Mouse (Mus musculus) liver, postnatal 0 days (tissue): ENCODE data around the gene Eif2s2. TPM values are rescaled to one million over a fixed set of nuclear protein-coding genes. Genes with fewer than 3 reads are reported as not detected.

Source experiments
- ATAC-seq: fragments of 200-750 bp; cut with Nextera tagmentation; 2 replicates; pipeline ENCODE4 v1.8.0; 2017; ENCODE audit warnings: mild to moderate bottlenecking, moderate library complexity
- DNase-seq: peaks from one replicate; pipeline ENCODE4 v3.0.0-alpha.2; 2016
- H3K27ac ChIP-seq: fragments of 300-500 bp; sonication (generic); 2 replicates; pipeline ENCODE4 v1.5.1; 2014; ENCODE audit warnings: antibody characterized with exemption, moderate library complexity, mild to moderate bottlenecking, low read depth
- H3K27me3 ChIP-seq: fragments of 300-500 bp; sonication (generic); 2 replicates; pipeline ENCODE4 v1.6.1; 2014; ENCODE audit warnings: low read length, control low read depth, mixed read lengths; ENCODE audit not compliant: insufficient read depth
- H3K36me3 ChIP-seq: fragments of 300-500 bp; sonication (generic); replicated peaks from 2 replicates; pipeline ENCODE4 v1.6.1; 2014; ENCODE audit warnings: mild to moderate bottlenecking, control low read depth, low read length, moderate library complexity, mixed read lengths; ENCODE audit not compliant: insufficient read depth
- H3K4me1 ChIP-seq: fragments of 300-500 bp; sonication (generic); 2 replicates; pipeline ENCODE4 v1.6.1; 2014; ENCODE audit warnings: antibody characterized with exemption, mild to moderate bottlenecking, control low read depth; ENCODE audit not compliant: insufficient read depth
- H3K4me2 ChIP-seq: fragments of 300-500 bp; sonication (generic); 2 replicates; pipeline ENCODE4 v1.6.1; 2014; ENCODE audit warnings: low read depth, mild to moderate bottlenecking, low read length, moderate library complexity, mixed read lengths
- H3K4me3 ChIP-seq: fragments of 300-500 bp; sonication (generic); 2 replicates; pipeline ENCODE4 v1.5.1; 2014; ENCODE audit warnings: low read depth, low read length
- H3K9ac ChIP-seq: fragments of 300-500 bp; sonication (generic); replicated peaks from 2 replicates; pipeline ENCODE4 v1.6.1; 2014; ENCODE audit warnings: mild to moderate bottlenecking, moderate library complexity
- H3K9me3 ChIP-seq: fragments of 300-500 bp; sonication (generic); 2 replicates; pipeline ENCODE4 v1.6.1; 2016; ENCODE audit warnings: mild to moderate bottlenecking, control low read depth, low read length, mixed read lengths
- CTCF ChIP-seq: sonication (generic); IDR thresholded peaks from 2 replicates; pipeline ENCODE4 v1.5.1; 2016; ENCODE audit warnings: antibody characterized with exemption, low read depth
- EP300 ChIP-seq: IDR thresholded peaks from 2 replicates; pipeline ENCODE4 v1.6.1; 2016; ENCODE audit warnings: antibody characterized with exemption, low read depth, mild to moderate bottlenecking
- WGBS: fragments of 180-500 bp; shearing (Covaris S2); extraction: QIAGEN DNeasy Blood & Tissue Kit; methylation state at CpG from one replicate; pipeline ENCODE4 v1.1.7; 2014; ENCODE audit not compliant: insufficient replicate concordance; 5-methylcytosine and 5-hydroxymethylcytosine counted together
- polyA plus RNA-seq: library from polyadenylated mRNA; unstranded; fragments of >200 nt; fragmentation: Nextera tagmentation; extraction: Ambion mirVana; gene quantifications from 2 replicates; pipeline ENCODE4 v1.2.1, GENCODE M21; 2015

The Eif2s2 gene
- polyA plus RNA-seq = 57.9 and 60.8 TPM in 2 replicates

GRCm38 (mm10) chr2:154892201-154893044, at the start of gene Eif2s2:
TSS of gene Eif2s2 (minus strand) at chr2:154892935.
- WGBS = under 1% methylated on average over 75 of the region's 75 CpGs
- TF ChIP-seq CTCF (0 out of 2 replicates have a peak, but pooled peaks have one; percentile 1), EP300 (no peak)
- H3K36me3 ChIP-seq = peaks cover 7% of the 10 kb centered on the region; the same call in 1 of the 2 replicates
- peak within 1 kb of the TSS; percentile 96 for H3K9ac ChIP-seq
- no peaks in the 10 kb centered on the region for H3K27me3 ChIP-seq
- DNase-seq (peak; percentile 96), ATAC-seq (peak; percentile 99)
- H3K27ac ChIP-seq = peak within 1 kb of the TSS; percentile 95
- H3K4me2 ChIP-seq = peak within 1 kb of the TSS; percentile 86
- H3K4me1 ChIP-seq = peaks cover 15% of the 10 kb centered on the region
- H3K4me3 ChIP-seq = peak within 1 kb of the TSS; percentile 84
- no peaks in the 10 kb centered on the region for H3K9me3 ChIP-seq

- DNase-seq = no peak
- Histone ChIP-seq H3K27ac (no peak overlapping the region), H3K4me1 (no peaks in the 10 kb centered on the region; the same call in 1 of the 2 replicates), H3K4me2 (0 out of 2 replicates have a peak overlapping the region, but pooled peaks have one; percentile 18), H3K4me3 (no peak overlapping the region), H3K9me3 (no peaks in the 10 kb centered on the region), H3K27me3 (no peaks in the 10 kb centered on the region), H3K36me3 (no peaks in the 10 kb centered on the region), H3K9ac (no peak overlapping the region)
- no peak for TF ChIP-seq EP300
- no peak for TF ChIP-seq CTCF
- no peak for ATAC-seq
- WGBS = 35% methylated on average over 10 of the region's 10 CpGs
These were observed 49.2 kb upstream of the Eif2s2 start for GRCm38 (mm10) chr2:154941952-154942351.

GRCm38 (mm10) chr2:154937547-154938390, 45.0 kb upstream of the Eif2s2 start:
- H3K4me1 ChIP-seq = no peaks in the 10 kb centered on the region; the same call in 1 of the 2 replicates
- no peak overlapping the region for H3K4me2 ChIP-seq
- ATAC-seq = no peak
- TF ChIP-seq CTCF (no peak), EP300 (no peak)
- DNase-seq = no peak
- WGBS = 65% methylated on average over 8 of the region's 8 CpGs
- H3K4me3 ChIP-seq = no peak overlapping the region
- H3K27me3 ChIP-seq = no peaks in the 10 kb centered on the region
- no peaks in the 10 kb centered on the region for H3K36me3 ChIP-seq
- no peak overlapping the region for H3K9ac ChIP-seq
- no peaks in the 10 kb centered on the region for H3K9me3 ChIP-seq
- no peak overlapping the region for H3K27ac ChIP-seq

GRCm38 (mm10) chr2:154936536-154937155, 43.9 kb upstream of the Eif2s2 start:
- Histone ChIP-seq H3K4me3 (no peak overlapping the region), H3K9ac (no peak overlapping the region), H3K36me3 (no peaks in the 10 kb centered on the region), H3K9me3 (no peaks in the 10 kb centered on the region), H3K27ac (no peak overlapping the region), H3K4me2 (no peak overlapping the region), H3K27me3 (no peaks in the 10 kb centered on the region), H3K4me1 (no peaks in the 10 kb centered on the region)
- WGBS = 70% methylated on average over 11 of the region's 11 CpGs
- no peak for DNase-seq
- TF ChIP-seq EP300 = no peak
- TF ChIP-seq CTCF = no peak
- ATAC-seq = no peak

- H3K27ac ChIP-seq = no peak overlapping the region
- no peaks in the 10 kb centered on the region for H3K27me3 ChIP-seq
- no peak for ATAC-seq
- no peak overlapping the region for H3K9ac ChIP-seq
- no peak overlapping the region for H3K4me2 ChIP-seq
- 67% methylated on average over 6 of the region's 6 CpGs for WGBS
- no peaks in the 10 kb centered on the region for H3K9me3 ChIP-seq
- no peaks in the 10 kb centered on the region for H3K4me1 ChIP-seq
- H3K36me3 ChIP-seq = no peaks in the 10 kb centered on the region
- no peak for DNase-seq
- H3K4me3 ChIP-seq = no peak overlapping the region
- no peak for TF ChIP-seq CTCF
- no peak for TF ChIP-seq EP300
These were observed 43.4 kb upstream of the Eif2s2 start for GRCm38 (mm10) chr2:154936106-154936505.
